Mouse (Mus musculus): ENCODE data around the gene Olfr1066. TPM values are rescaled to one million over a fixed set of nuclear protein-coding genes. Genes with fewer than 3 reads are reported as not detected.
"Not testable (repeated sequence)": the region's sequence is repeated elsewhere in the genome, so short reads cannot be mapped to it uniquely, and the experiment has no call there.

Olfr1066 gene
- polyA plus RNA-seq (2016; fragmentation: Nextera tagmentation; extraction: Ambion mirVana): not detected in 2 replicates

GRCm38 (mm10) chr2:86456169-86456568 is at the start of gene Olfr1066:
Olfr1066 (minus strand) TSS chr2:86456269.
- Histone ChIP-seq H3K4me3 (no peak within 1 kb of the TSS), H3K9me3 (no peaks in the 10 kb centered on the region), H3K27ac (no peak within 1 kb of the TSS), H3K4me1 (no peaks in the 10 kb centered on the region), H3K27me3 (ENCODE audit: insufficient read depth, poor library complexity, severe bottlenecking) (no peaks in the 10 kb centered on the region), H3K36me3 (no peaks in the 10 kb centered on the region)
- WGBS: 81% methylated on average over 1 of the region's 1 CpGs
- DNase-seq (ENCODE audit: low spot score): no peak

DNA sequence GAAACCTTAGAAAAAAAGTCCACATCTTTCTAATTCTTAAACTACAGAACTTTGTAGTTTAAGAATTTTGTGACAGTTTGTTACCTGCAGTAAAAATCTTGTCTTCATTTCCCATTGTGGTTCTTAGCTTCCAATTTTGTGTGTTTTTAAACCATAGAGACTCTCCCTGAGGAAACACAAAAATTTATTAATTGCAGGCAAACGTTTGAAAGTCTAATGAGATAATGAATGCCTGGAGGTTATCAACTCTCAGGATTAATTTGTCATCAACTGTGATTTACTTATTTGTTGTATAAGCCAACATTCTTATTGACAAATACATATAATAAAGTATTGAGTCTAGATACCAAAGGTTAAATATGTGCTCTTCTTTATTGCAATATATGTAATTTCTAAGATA is 31.2 kb upstream of the Olfr1066 start, which contains the start of gene Olfr228:
Olfr228 (minus strand) TSS at position 101 of the 400 bp plus-strand sequence.
- WGBS: 43% methylated on average over 1 of the region's 1 CpGs
- no peak for DNase-seq (ENCODE audit: low spot score)
- no peaks in the 10 kb centered on the region for H3K4me1 ChIP-seq
- H3K36me3 ChIP-seq: no peaks in the 10 kb centered on the region
- no peaks in the 10 kb centered on the region for H3K9me3 ChIP-seq
- H3K27ac ChIP-seq: no peak within 1 kb of the TSS
- no peak within 1 kb of the TSS for H3K4me3 ChIP-seq
- no peaks in the 10 kb centered on the region for H3K27me3 ChIP-seq (ENCODE audit: insufficient read depth, poor library complexity, severe bottlenecking)

- Histone ChIP-seq H3K9me3 (no peaks in the 10 kb centered on the region), H3K27me3 (ENCODE audit: insufficient read depth, poor library complexity, severe bottlenecking) (no peaks in the 10 kb centered on the region), H3K4me1 (no peaks in the 10 kb centered on the region), H3K36me3 (no peaks in the 10 kb centered on the region), H3K4me3 (no peak overlapping the region), H3K27ac (no peak overlapping the region)
- peak; percentile 77 for DNase-seq (ENCODE audit: low spot score)
- 41% methylated on average over 10 of the region's 10 CpGs for WGBS
Observed at GRCm38 (mm10) chr2:86464442-86465109, 8.5 kb upstream of the Olfr1066 start.

- no peaks in the 10 kb centered on the region for H3K4me1 ChIP-seq
- H3K36me3 ChIP-seq: no peaks in the 10 kb centered on the region
- DNase-seq (ENCODE audit: low spot score): no peak
- no peak overlapping the region for H3K27ac ChIP-seq
- no peaks in the 10 kb centered on the region for H3K9me3 ChIP-seq
- 61% methylated on average over 1 of the region's 1 CpGs for WGBS
- no peak overlapping the region for H3K4me3 ChIP-seq
- H3K27me3 ChIP-seq (ENCODE audit: insufficient read depth, poor library complexity, severe bottlenecking): no peaks in the 10 kb centered on the region
Observed at GRCm38 (mm10) chr2:86460434-86460833, 4.4 kb upstream of the Olfr1066 start.

- DNase-seq (ENCODE audit: low spot score); H3K9me3 ChIP-seq; H3K4me1 ChIP-seq; H3K27ac ChIP-seq; H3K27me3 ChIP-seq (ENCODE audit: insufficient read depth, poor library complexity, severe bottlenecking); H3K4me3 ChIP-seq; H3K36me3 ChIP-seq: not testable (repeated sequence)
- no CpG with 5 or more reads among the region's 1 CpGs for WGBS
Observed at GRCm38 (mm10) chr2:86450491-86450890, 5.6 kb downstream of the Olfr1066 start, which contains the start of gene Olfr1065. Olfr1065 (minus strand) TSS chr2:86450591.

DNA sequence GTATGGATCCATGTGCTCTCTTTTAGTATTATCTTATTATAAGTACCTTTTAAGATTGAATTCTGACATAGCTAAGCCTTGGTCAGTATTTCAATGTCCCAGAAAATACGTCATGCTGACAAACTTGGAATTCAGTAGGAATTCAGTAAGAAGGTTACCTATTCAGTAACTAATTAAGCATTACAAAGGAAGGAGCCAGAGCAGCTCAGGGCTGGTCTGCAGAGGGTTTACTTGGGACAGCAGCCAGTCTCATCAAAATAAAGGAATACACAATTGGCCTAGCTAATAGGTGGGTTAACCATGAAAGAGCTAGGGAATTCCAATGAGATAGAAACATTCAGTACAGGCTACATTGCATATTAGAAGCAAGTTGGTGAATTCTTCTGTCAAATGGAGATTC is 14.0 kb downstream of the Olfr1066 start:
- DNase-seq (ENCODE audit: low spot score): not testable (repeated sequence)

DNA sequence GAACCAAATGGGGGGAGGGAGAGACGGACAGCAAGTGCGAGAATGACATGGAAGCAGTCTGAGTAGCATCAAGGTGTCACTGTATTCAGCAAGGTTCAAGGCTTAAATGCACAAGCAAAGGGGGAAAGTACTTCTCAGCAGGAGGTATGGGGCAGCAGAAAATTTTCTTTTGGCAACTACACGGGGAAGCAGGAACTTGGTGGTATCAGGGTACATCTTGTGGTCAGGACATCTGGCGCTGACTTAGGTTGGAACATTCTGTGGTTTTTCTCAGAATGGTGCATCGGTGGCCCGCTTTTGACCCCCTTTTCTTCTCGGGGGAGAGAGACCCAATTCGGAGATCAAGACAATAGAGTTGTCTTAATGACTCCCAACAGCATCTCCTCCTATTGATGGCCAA is 27.6 kb downstream of the Olfr1066 start:
- not testable (repeated sequence) for DNase-seq (ENCODE audit: low spot score); H3K27me3 ChIP-seq (ENCODE audit: insufficient read depth, poor library complexity, severe bottlenecking); H3K36me3 ChIP-seq; H3K9me3 ChIP-seq; H3K27ac ChIP-seq; H3K4me1 ChIP-seq; H3K4me3 ChIP-seq
- WGBS: 89% methylated on average over 8 of the region's 8 CpGs

More for the DNA sequence above, 14.0 kb downstream of the Olfr1066 start:
- not testable (repeated sequence) for H3K27me3 ChIP-seq (ENCODE audit: insufficient read depth, poor library complexity, severe bottlenecking); H3K4me1 ChIP-seq; H3K27ac ChIP-seq; H3K4me3 ChIP-seq; H3K9me3 ChIP-seq; H3K36me3 ChIP-seq
- WGBS: 66% methylated on average over 1 of the region's 1 CpGs

- not testable (repeated sequence) for DNase-seq (ENCODE audit: low spot score); H3K9me3 ChIP-seq; H3K27ac ChIP-seq; H3K4me3 ChIP-seq; H3K27me3 ChIP-seq (ENCODE audit: insufficient read depth, poor library complexity, severe bottlenecking); H3K36me3 ChIP-seq; H3K4me1 ChIP-seq
Observed at GRCm38 (mm10) chr2:86426649-86427048, 29.4 kb downstream of the Olfr1066 start, which contains the start of gene Olfr1062. Olfr1062 (minus strand) TSS chr2:86426749.

GRCm38 (mm10) chr2:86413950-86414349 is 42.1 kb downstream of the Olfr1066 start, which contains the start of gene Olfr1061:
Olfr1061 (minus strand) TSS chr2:86414050.
- Histone ChIP-seq H3K27ac (no peak within 1 kb of the TSS), H3K4me3 (no peak within 1 kb of the TSS), H3K4me1 (no peaks in the 10 kb centered on the region), H3K9me3 (no peaks in the 10 kb centered on the region), H3K27me3 (ENCODE audit: insufficient read depth, poor library complexity, severe bottlenecking) (no peaks in the 10 kb centered on the region), H3K36me3 (no peaks in the 10 kb centered on the region)
- 78% methylated on average over 1 of the region's 1 CpGs for WGBS
- no peak for DNase-seq (ENCODE audit: low spot score)

Other genes starting within 250 kb of the Olfr1066 start
- gene Olfr1046, start 237.0 kb downstream of the Olfr1066 start, polyA plus RNA-seq (2016; fragmentation: Nextera tagmentation; extraction: Ambion mirVana): not detected in 2 replicates
- gene Olfr1047, start 224.9 kb downstream of the Olfr1066 start, polyA plus RNA-seq (2016; fragmentation: Nextera tagmentation; extraction: Ambion mirVana): not detected in 2 replicates
- not detected in 2 replicates for gene Olfr1048, start 216.0 kb downstream of the Olfr1066 start, polyA plus RNA-seq (2016; fragmentation: Nextera tagmentation; extraction: Ambion mirVana)
- gene Olfr1049, start 197.9 kb downstream of the Olfr1066 start, polyA plus RNA-seq (2016; fragmentation: Nextera tagmentation; extraction: Ambion mirVana): not detected in 2 replicates
- gene Olfr1051, start 177.2 kb downstream of the Olfr1066 start, polyA plus RNA-seq (2016; fragmentation: Nextera tagmentation; extraction: Ambion mirVana): not detected in 2 replicates
- gene Olfr1052, start 163.8 kb downstream of the Olfr1066 start, polyA plus RNA-seq (2016; fragmentation: Nextera tagmentation; extraction: Ambion mirVana): not detected in 2 replicates
- gene Olfr1053, start 141.0 kb downstream of the Olfr1066 start, polyA plus RNA-seq (2016; fragmentation: Nextera tagmentation; extraction: Ambion mirVana): not detected in 2 replicates
- not detected in 2 replicates for gene Olfr1054, start 120.8 kb downstream of the Olfr1066 start, polyA plus RNA-seq (2016; fragmentation: Nextera tagmentation; extraction: Ambion mirVana)
- not detected in 2 replicates for gene Olfr1055, start 106.0 kb downstream of the Olfr1066 start, polyA plus RNA-seq (2016; fragmentation: Nextera tagmentation; extraction: Ambion mirVana)
- not detected in 2 replicates for gene Olfr1056, start 93.8 kb downstream of the Olfr1066 start, polyA plus RNA-seq (2016; fragmentation: Nextera tagmentation; extraction: Ambion mirVana)
- gene Olfr1057, start 77.9 kb downstream of the Olfr1066 start, polyA plus RNA-seq (2016; fragmentation: Nextera tagmentation; extraction: Ambion mirVana): not detected in 2 replicates
- not detected in 2 replicates for gene Olfr1058, start 67.7 kb downstream of the Olfr1066 start, polyA plus RNA-seq (2016; fragmentation: Nextera tagmentation; extraction: Ambion mirVana)
- gene Olfr1061, start 42.2 kb downstream of the Olfr1066 start, polyA plus RNA-seq (2016; fragmentation: Nextera tagmentation; extraction: Ambion mirVana): not detected in 2 replicates
- gene Olfr1062, start 29.5 kb downstream of the Olfr1066 start, polyA plus RNA-seq (2016; fragmentation: Nextera tagmentation; extraction: Ambion mirVana): not detected in 2 replicates
- not detected in 2 replicates for gene Olfr1065, start 5.7 kb downstream of the Olfr1066 start, polyA plus RNA-seq (2016; fragmentation: Nextera tagmentation; extraction: Ambion mirVana)
- gene Olfr228, start 31.1 kb upstream of the Olfr1066 start, polyA plus RNA-seq (2016; fragmentation: Nextera tagmentation; extraction: Ambion mirVana): not detected in 2 replicates
- not detected in 2 replicates for gene Olfr1076, start 52.2 kb upstream of the Olfr1066 start, polyA plus RNA-seq (2016; fragmentation: Nextera tagmentation; extraction: Ambion mirVana)
- not detected in 2 replicates for gene Olfr1079, start 86.2 kb upstream of the Olfr1066 start, polyA plus RNA-seq (2016; fragmentation: Nextera tagmentation; extraction: Ambion mirVana)
- gene Olfr1080, start 102.0 kb upstream of the Olfr1066 start, polyA plus RNA-seq (2016; fragmentation: Nextera tagmentation; extraction: Ambion mirVana): not detected in 2 replicates
- not detected in 2 replicates for gene Olfr1082, start 142.7 kb upstream of the Olfr1066 start, polyA plus RNA-seq (2016; fragmentation: Nextera tagmentation; extraction: Ambion mirVana)
- gene Olfr1084, start 183.5 kb upstream of the Olfr1066 start, polyA plus RNA-seq (2016; fragmentation: Nextera tagmentation; extraction: Ambion mirVana): not detected in 2 replicates
- gene Olfr1085, start 205.8 kb upstream of the Olfr1066 start, polyA plus RNA-seq (2016; fragmentation: Nextera tagmentation; extraction: Ambion mirVana): not detected in 2 replicates
- gene Olfr1086, start 223.8 kb upstream of the Olfr1066 start, polyA plus RNA-seq (2016; fragmentation: Nextera tagmentation; extraction: Ambion mirVana): not detected in 2 replicates
- not detected in 2 replicates for gene Olfr1087, start 242.1 kb upstream of the Olfr1066 start, polyA plus RNA-seq (2016; fragmentation: Nextera tagmentation; extraction: Ambion mirVana)